Mouse (Mus musculus): ENCODE data around the gene Gm2115. TPM values are rescaled to one million over a fixed set of nuclear protein-coding genes. Genes with fewer than 3 reads are reported as not detected.

The Gm2115 gene
- 1 to 10 TPM; 1.9 to 3.7 TPM for total RNA-seq (2021)

- intact Hi-C loops (cut with DNase I), result no loop called here
- peak in 1 of 2 experiments; percentile 50 for DNase-seq (ENCODE audit: extremely low spot score in 1 of 2, low spot score in 2 of 2)
Observed at GRCm38 (mm10) chr7:84528796-84529533, at the start of gene Gm2115. Gene Gm2115, plus strand, starts transcription at chr7:84528954.

- intact Hi-C loops (cut with DNase I), result no loop called here
- no peak for DNase-seq (ENCODE audit: extremely low spot score in 1 of 2, low spot score in 2 of 2)
Observed at GRCm38 (mm10) chr7:84483447-84484407, 45.0 kb upstream of the Gm2115 start.

- DNase-seq (ENCODE audit: extremely low spot score in 1 of 2, low spot score in 2 of 2), result no peak
- intact Hi-C loops (cut with DNase I), result no loop called here
Observed at GRCm38 (mm10) chr7:84486485-84486884, 42.3 kb upstream of the Gm2115 start.

- intact Hi-C loops (cut with DNase I), result no loop called here
- no peak for DNase-seq (ENCODE audit: extremely low spot score in 1 of 2, low spot score in 2 of 2)
Observed at GRCm38 (mm10) chr7:84503163-84503562, 25.6 kb upstream of the Gm2115 start.

GRCm38 (mm10) chr7:84518533-84519198, 10.1 kb upstream of the Gm2115 start:
- intact Hi-C loops (cut with DNase I), result no loop called here
- DNase-seq (ENCODE audit: extremely low spot score in 1 of 2, low spot score in 2 of 2), result no peak

- no peak for DNase-seq (ENCODE audit: extremely low spot score in 1 of 2, low spot score in 2 of 2)
- intact Hi-C loops (cut with DNase I), result no loop called here
Observed at GRCm38 (mm10) chr7:84521329-84521728, 7.4 kb upstream of the Gm2115 start.

GRCm38 (mm10) chr7:84522426-84522825, 6.3 kb upstream of the Gm2115 start:
- intact Hi-C loops (cut with DNase I), result no loop called here
- DNase-seq (ENCODE audit: extremely low spot score in 1 of 2, low spot score in 2 of 2), result no peak

- DNase-seq (ENCODE audit: extremely low spot score in 1 of 2, low spot score in 2 of 2), result no peak
- intact Hi-C loops (cut with DNase I), result no loop called here
Observed at GRCm38 (mm10) chr7:84526171-84526570, 2.6 kb upstream of the Gm2115 start.

GRCm38 (mm10) chr7:84532795-84533194, 4.0 kb downstream of the Gm2115 start:
- intact Hi-C loops (cut with DNase I), result no loop called here
- no peak for DNase-seq (ENCODE audit: extremely low spot score in 1 of 2, low spot score in 2 of 2)

GRCm38 (mm10) chr7:84534632-84535031, 5.9 kb downstream of the Gm2115 start:
- no peak for DNase-seq (ENCODE audit: extremely low spot score in 1 of 2, low spot score in 2 of 2)
- intact Hi-C loops (cut with DNase I), result no loop called here

GRCm38 (mm10) chr7:84544946-84545345, 16.2 kb downstream of the Gm2115 start:
- intact Hi-C loops (cut with DNase I), result no loop called here
- DNase-seq (ENCODE audit: extremely low spot score in 1 of 2, low spot score in 2 of 2), result no peak

GRCm38 (mm10) chr7:84546667-84547066, 17.9 kb downstream of the Gm2115 start:
- DNase-seq (ENCODE audit: extremely low spot score in 1 of 2, low spot score in 2 of 2), result no peak
- intact Hi-C loops (cut with DNase I), result no loop called here

GRCm38 (mm10) chr7:84551472-84551871, 22.7 kb downstream of the Gm2115 start:
- intact Hi-C loops (cut with DNase I), result no loop called here

GRCm38 (mm10) chr7:84555294-84555693, 26.5 kb downstream of the Gm2115 start:
- intact Hi-C loops (cut with DNase I), result no loop called here

More at GRCm38 (mm10) chr7:84551472-84551871, 22.7 kb downstream of the Gm2115 start:
- no peak for DNase-seq (ENCODE audit: extremely low spot score in 1 of 2, low spot score in 2 of 2)

GRCm38 (mm10) chr7:84557332-84557731, 28.6 kb downstream of the Gm2115 start:
- intact Hi-C loops (cut with DNase I), result no loop called here
- no peak for DNase-seq (ENCODE audit: extremely low spot score in 1 of 2, low spot score in 2 of 2)

More at GRCm38 (mm10) chr7:84555294-84555693, 26.5 kb downstream of the Gm2115 start:
- no peak for DNase-seq (ENCODE audit: extremely low spot score in 1 of 2, low spot score in 2 of 2)

GRCm38 (mm10) chr7:84560500-84560899, 31.7 kb downstream of the Gm2115 start:
- DNase-seq (ENCODE audit: extremely low spot score in 1 of 2, low spot score in 2 of 2), result no peak
- intact Hi-C loops (cut with DNase I), result no loop called here

GRCm38 (mm10) chr7:84564236-84564635, 35.5 kb downstream of the Gm2115 start:
- intact Hi-C loops (cut with DNase I), result no loop called here
- no peak for DNase-seq (ENCODE audit: extremely low spot score in 1 of 2, low spot score in 2 of 2)

GRCm38 (mm10) chr7:84566200-84566599, 37.4 kb downstream of the Gm2115 start:
- intact Hi-C loops (cut with DNase I), result no loop called here

GRCm38 (mm10) chr7:84577034-84577433, 48.3 kb downstream of the Gm2115 start:
- intact Hi-C loops (cut with DNase I), result no loop called here
- DNase-seq (ENCODE audit: extremely low spot score in 1 of 2, low spot score in 2 of 2), result no peak

More at GRCm38 (mm10) chr7:84566200-84566599, 37.4 kb downstream of the Gm2115 start:
- no peak for DNase-seq (ENCODE audit: extremely low spot score in 1 of 2, low spot score in 2 of 2)
